Mouse (Mus musculus) lung, adult 2 months (tissue): ENCODE measurements at regions not wholly inside any gene's neighbourhood (a gene's known extent, or its start where the extent isn't known, plus 50 kb on each side); places are given as distances from the start of the nearest gene placed in this dataset.

ENCODE experiments used
- CTCF ChIP-seq: fragments of 200-500 bp; IDR thresholded peaks from 2 replicates; pipeline ENCODE4 v1.5.1; 2011; ENCODE audit warnings: mild to moderate bottlenecking, low read length, control low read depth; ENCODE audit not compliant: insufficient read depth
- POLR2A ChIP-seq: fragments of 200-500 bp; IDR thresholded peaks from 2 replicates; pipeline ENCODE4 v1.6.1; 2011; ENCODE audit warnings: low read depth, mild to moderate bottlenecking, control low read depth, low read length, borderline replicate concordance; ENCODE audit errors: extremely low read depth

GRCm38 (mm10) chr15:25140389-25141181, 273.0 kb downstream of the Basp1 start:
- no peak for TF ChIP-seq CTCF
- no peak for TF ChIP-seq POLR2A
